Mouse (Mus musculus) liver, postnatal 0 days (tissue): ENCODE data around the gene Lrmda. TPM values are rescaled to one million over a fixed set of nuclear protein-coding genes. Genes with fewer than 3 reads are reported as not detected.

Source experiments
- ATAC-seq: fragments of 200-750 bp; cut with Nextera tagmentation; 2 replicates; pipeline ENCODE4 v1.8.0; 2017; ENCODE audit warnings: mild to moderate bottlenecking, moderate library complexity
- DNase-seq: peaks from one replicate; pipeline ENCODE4 v3.0.0-alpha.2; 2016
- H3K27ac ChIP-seq: fragments of 300-500 bp; sonication (generic); 2 replicates; pipeline ENCODE4 v1.5.1; 2014; ENCODE audit warnings: antibody characterized with exemption, moderate library complexity, mild to moderate bottlenecking, low read depth
- H3K27me3 ChIP-seq: fragments of 300-500 bp; sonication (generic); 2 replicates; pipeline ENCODE4 v1.6.1; 2014; ENCODE audit warnings: low read length, control low read depth, mixed read lengths; ENCODE audit not compliant: insufficient read depth
- H3K36me3 ChIP-seq: fragments of 300-500 bp; sonication (generic); replicated peaks from 2 replicates; pipeline ENCODE4 v1.6.1; 2014; ENCODE audit warnings: mild to moderate bottlenecking, control low read depth, low read length, moderate library complexity, mixed read lengths; ENCODE audit not compliant: insufficient read depth
- H3K4me1 ChIP-seq: fragments of 300-500 bp; sonication (generic); 2 replicates; pipeline ENCODE4 v1.6.1; 2014; ENCODE audit warnings: antibody characterized with exemption, mild to moderate bottlenecking, control low read depth; ENCODE audit not compliant: insufficient read depth
- H3K4me2 ChIP-seq: fragments of 300-500 bp; sonication (generic); 2 replicates; pipeline ENCODE4 v1.6.1; 2014; ENCODE audit warnings: low read depth, mild to moderate bottlenecking, low read length, moderate library complexity, mixed read lengths
- H3K4me3 ChIP-seq: fragments of 300-500 bp; sonication (generic); 2 replicates; pipeline ENCODE4 v1.5.1; 2014; ENCODE audit warnings: low read depth, low read length
- H3K9ac ChIP-seq: fragments of 300-500 bp; sonication (generic); replicated peaks from 2 replicates; pipeline ENCODE4 v1.6.1; 2014; ENCODE audit warnings: mild to moderate bottlenecking, moderate library complexity
- H3K9me3 ChIP-seq: fragments of 300-500 bp; sonication (generic); 2 replicates; pipeline ENCODE4 v1.6.1; 2016; ENCODE audit warnings: mild to moderate bottlenecking, control low read depth, low read length, mixed read lengths
- CTCF ChIP-seq: sonication (generic); IDR thresholded peaks from 2 replicates; pipeline ENCODE4 v1.5.1; 2016; ENCODE audit warnings: antibody characterized with exemption, low read depth
- EP300 ChIP-seq: IDR thresholded peaks from 2 replicates; pipeline ENCODE4 v1.6.1; 2016; ENCODE audit warnings: antibody characterized with exemption, low read depth, mild to moderate bottlenecking
- WGBS: fragments of 180-500 bp; shearing (Covaris S2); extraction: QIAGEN DNeasy Blood & Tissue Kit; methylation state at CpG from one replicate; pipeline ENCODE4 v1.1.7; 2014; ENCODE audit not compliant: insufficient replicate concordance; 5-methylcytosine and 5-hydroxymethylcytosine counted together
- polyA plus RNA-seq: library from polyadenylated mRNA; unstranded; fragments of >200 nt; fragmentation: Nextera tagmentation; extraction: Ambion mirVana; gene quantifications from 2 replicates; pipeline ENCODE4 v1.2.1, GENCODE M21; 2015

Gene Lrmda
- polyA plus RNA-seq, 1 experiment from 2014 or later = 0.28 TPM

- no peak overlapping the region for H3K4me3 ChIP-seq
- H3K9ac ChIP-seq = no peak overlapping the region
- TF ChIP-seq EP300 (no peak), CTCF (no peak)
- H3K27me3 ChIP-seq = no peaks in the 10 kb centered on the region
- DNase-seq = no peak
- no peak for ATAC-seq
- 74% methylated on average over 6 of the region's 6 CpGs for WGBS
- no peaks in the 10 kb centered on the region for H3K9me3 ChIP-seq
- H3K4me2 ChIP-seq = no peak overlapping the region
- no peaks in the 10 kb centered on the region for H3K36me3 ChIP-seq
- H3K4me1 ChIP-seq = no peaks in the 10 kb centered on the region
- no peak overlapping the region for H3K27ac ChIP-seq
These were observed 344.7 kb downstream of the Lrmda start for GRCm38 (mm10) chr14:22364010-22364748.

- Histone ChIP-seq H3K27ac (no peak overlapping the region), H3K4me1 (no peaks in the 10 kb centered on the region), H3K4me2 (no peak overlapping the region), H3K9ac (no peak overlapping the region), H3K9me3 (no peaks in the 10 kb centered on the region), H3K4me3 (no peak overlapping the region), H3K27me3 (no peaks in the 10 kb centered on the region), H3K36me3 (no peaks in the 10 kb centered on the region)
- no peak for TF ChIP-seq CTCF
- TF ChIP-seq EP300 = no peak
- WGBS = 63% methylated on average over 6 of the region's 6 CpGs
- ATAC-seq (no peak), DNase-seq (no peak)
These were observed 345.4 kb downstream of the Lrmda start for GRCm38 (mm10) chr14:22364771-22365355.

- TF ChIP-seq CTCF = no peak
- no peak for TF ChIP-seq EP300
- no peak for DNase-seq
These were observed 348.1 kb downstream of the Lrmda start for GRCm38 (mm10) chr14:22367615-22368014.

GRCm38 (mm10) chr14:22371136-22371535, 351.6 kb downstream of the Lrmda start:
- no peak overlapping the region for H3K4me2 ChIP-seq
- no peak for ATAC-seq
- DNase-seq = no peak
- no peak for TF ChIP-seq CTCF
- TF ChIP-seq EP300 = no peak
- 64% methylated on average over 8 of the region's 8 CpGs for WGBS
- no peak overlapping the region for H3K4me3 ChIP-seq
- no peak overlapping the region for H3K9ac ChIP-seq
- H3K4me1 ChIP-seq = no peaks in the 10 kb centered on the region
- no peak overlapping the region for H3K27ac ChIP-seq
- no peaks in the 10 kb centered on the region for H3K36me3 ChIP-seq
- H3K9me3 ChIP-seq = no peaks in the 10 kb centered on the region
- H3K27me3 ChIP-seq = no peaks in the 10 kb centered on the region

More at GRCm38 (mm10) chr14:22367615-22368014, 348.1 kb downstream of the Lrmda start:
- H3K9me3 ChIP-seq = no peaks in the 10 kb centered on the region
- no peak overlapping the region for H3K4me2 ChIP-seq
- 80% methylated on average over 4 of the region's 4 CpGs for WGBS
- H3K4me1 ChIP-seq = no peaks in the 10 kb centered on the region
- no peak for ATAC-seq
- no peak overlapping the region for H3K27ac ChIP-seq
- no peak overlapping the region for H3K4me3 ChIP-seq
- no peaks in the 10 kb centered on the region for H3K36me3 ChIP-seq
- no peak overlapping the region for H3K9ac ChIP-seq
- H3K27me3 ChIP-seq = no peaks in the 10 kb centered on the region

GRCm38 (mm10) chr14:22372666-22373360, 353.3 kb downstream of the Lrmda start:
- WGBS = 78% methylated on average over 9 of the region's 9 CpGs
- Histone ChIP-seq H3K36me3 (no peaks in the 10 kb centered on the region), H3K27ac (no peak overlapping the region), H3K4me2 (no peak overlapping the region), H3K4me3 (no peak overlapping the region), H3K9ac (no peak overlapping the region), H3K4me1 (no peaks in the 10 kb centered on the region), H3K27me3 (no peaks in the 10 kb centered on the region), H3K9me3 (no peaks in the 10 kb centered on the region)
- TF ChIP-seq CTCF (no peak), EP300 (no peak)
- DNase-seq (no peak), ATAC-seq (no peak)

GRCm38 (mm10) chr14:22373361-22373745, 353.8 kb downstream of the Lrmda start:
- 75% methylated on average over 3 of the region's 3 CpGs for WGBS
- H3K27ac ChIP-seq = no peak overlapping the region
- no peak for ATAC-seq
- no peak overlapping the region for H3K9ac ChIP-seq
- no peaks in the 10 kb centered on the region for H3K27me3 ChIP-seq
- TF ChIP-seq EP300 (no peak), CTCF (no peak)
- H3K36me3 ChIP-seq = no peaks in the 10 kb centered on the region
- DNase-seq = no peak
- no peaks in the 10 kb centered on the region for H3K4me1 ChIP-seq
- no peak overlapping the region for H3K4me3 ChIP-seq
- H3K4me2 ChIP-seq = no peak overlapping the region
- no peaks in the 10 kb centered on the region for H3K9me3 ChIP-seq
